Mouse (Mus musculus) lung, adult 10 weeks (tissue): ENCODE results near the gene Slc28a2. TPM values are rescaled to one million over a fixed set of nuclear protein-coding genes. Genes with fewer than 3 reads are reported as not detected.

Experiments used
- polyA plus RNA-seq: library from polyadenylated mRNA; stranded (reverse); fragments of 350-450 nt; fragmentation: Illumina TruSeq; extraction: RNeasy Lipid Tissue Mini Kit (QIAGEN cat#74804); gene quantifications from one replicate; pipeline ENCODE4 v1.2.3, GENCODE M21; 2014; ENCODE audit warnings: low read depth, low replicate concordance; ENCODE audit not compliant: insufficient read depth

The Slc28a2 gene
- 3.2 TPM for polyA plus RNA-seq

DNA sequence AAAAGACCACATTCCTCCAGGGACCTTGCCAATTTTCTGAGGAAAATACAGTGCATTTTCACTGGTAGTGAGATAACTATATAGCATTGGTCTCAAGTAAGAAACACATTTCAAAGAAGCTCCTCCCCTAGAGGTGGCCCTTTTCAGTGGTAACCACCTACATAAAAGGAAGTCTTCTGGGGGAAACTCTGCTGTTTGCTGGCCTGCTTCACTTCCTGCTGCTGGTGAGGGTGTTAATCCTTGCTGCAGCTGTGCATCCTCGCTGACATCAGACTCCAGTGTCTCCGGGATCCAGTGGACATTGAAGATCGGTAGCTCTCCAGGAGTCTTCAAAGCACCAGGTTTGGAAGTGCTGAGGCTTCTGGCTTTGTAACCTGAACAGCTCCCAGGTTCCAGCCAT lies at the start of gene Slc28a2:
Gene Slc28a2 (plus strand): TSS at position 278 of the 400 bp plus-strand sequence.

DNA sequence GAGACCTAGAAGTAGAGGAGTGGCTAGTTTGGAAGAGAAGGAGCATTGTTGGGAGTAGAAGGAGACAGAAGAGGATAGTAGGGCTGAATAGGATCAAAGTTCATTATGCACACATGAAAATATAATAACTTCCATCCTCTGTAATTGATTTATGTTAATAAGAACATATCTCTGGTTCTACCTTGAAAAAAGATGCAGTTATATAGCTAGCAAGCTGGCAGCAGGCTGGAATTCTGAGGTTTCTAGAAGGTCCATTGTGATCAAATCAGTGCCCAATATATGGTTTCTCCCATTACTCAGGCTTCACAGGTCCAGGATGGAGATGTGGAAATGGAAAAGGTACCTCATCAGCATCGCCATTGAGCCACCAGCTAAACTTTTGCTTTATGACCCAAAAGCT lies 58.4 kb downstream of the Slc28a2 start, which contains the start of gene Gm14085:
Gene Gm14085 (plus strand): TSS at position 301 of the 400 bp plus-strand sequence.

Other genes starting within 250 kb of the Slc28a2 start
- gene Patl2, start 240.3 kb upstream of the Slc28a2 start, polyA plus RNA-seq: not detected
- gene Terb2, start 240.2 kb upstream of the Slc28a2 start, polyA plus RNA-seq: not detected
- gene Sord, start 191.7 kb upstream of the Slc28a2 start, polyA plus RNA-seq: 34.0 TPM
- gene Duox2, start 128.0 kb upstream of the Slc28a2 start, polyA plus RNA-seq: 0.13 TPM
- 0.14 TPM for gene Duoxa2, start 127.6 kb upstream of the Slc28a2 start, polyA plus RNA-seq
- gene Duoxa1, start 112.7 kb upstream of the Slc28a2 start, polyA plus RNA-seq: not detected
- gene Duox1, start 110.8 kb upstream of the Slc28a2 start, polyA plus RNA-seq: not detected
- 4.3 TPM for gene Shf, start 57.3 kb upstream of the Slc28a2 start, polyA plus RNA-seq
- 0.29 TPM for gene Gm14085, start 58.5 kb downstream of the Slc28a2 start, polyA plus RNA-seq
- gene Gatm, start 184.8 kb downstream of the Slc28a2 start, polyA plus RNA-seq: 2.3 TPM
- 3.0 TPM for gene AA467197, start 210.5 kb downstream of the Slc28a2 start, polyA plus RNA-seq